ENCODE assay signal across 25 mouse cellular contexts in genomic region chr3:114627103-114627502, GRCm38 (mm10).
"Had no signal": no experiment of that assay in that cellular context is flagged by ENCODE, and none has a peak within 500 bp of the region (broad histone marks: within the 10 kb centered on the region; RNA-seq: fewer than 3 reads in every experiment).

No protein-coding gene starts in this region.

- H3K27ac ChIP-seq: heart, adult 2 months; heart, embryonic 13.5 days; heart, embryonic 15.5 days; hindbrain, embryonic 13.5 days; hindbrain, embryonic 15.5 days; hindbrain, postnatal 0 days; kidney, embryonic 15.5 days; kidney, postnatal 0 days; limb, embryonic 13.5 days; limb, embryonic 15.5 days had no signal

- H3K4me2 ChIP-seq: heart, embryonic 11.5 days; heart, embryonic 13.5 days; heart, embryonic 15.5 days; hindbrain, embryonic 13.5 days; hindbrain, embryonic 15.5 days; kidney, embryonic 15.5 days; limb, embryonic 13.5 days; limb, embryonic 15.5 days had no signal

- H3K4me1 ChIP-seq: heart, embryonic 13.5 days; heart, embryonic 15.5 days; hindbrain, embryonic 13.5 days; hindbrain, embryonic 15.5 days; kidney, embryonic 15.5 days; limb, embryonic 13.5 days; limb, embryonic 15.5 days had no signal

- ATAC-seq: hindbrain, postnatal 0 days; intestine, embryonic 16.5 days had no signal

- DNase-seq: gastrocnemius, postnatal 14 days; gastrocnemius, postnatal 36 days; heart, adult 11 months; heart, adult 2 months; heart, postnatal 14 days; heart, postnatal 36 days; kidney, adult 11 months; kidney, adult 2 months; kidney, adult 9 months; kidney, postnatal 14 days; kidney, postnatal 36 days; layer of hippocampus, adult 9-11 months; layer of hippocampus, postnatal 36 days; left cerebral cortex, postnatal 4 days had no signal

- H3K27me3 ChIP-seq: heart, embryonic 13.5 days; heart, embryonic 15.5 days; hindbrain, embryonic 13.5 days; hindbrain, embryonic 15.5 days; kidney, embryonic 15.5 days; limb, embryonic 13.5 days; limb, embryonic 15.5 days had no signal

- H3K4me3 ChIP-seq: heart, adult 2 months; heart, embryonic 13.5 days; heart, embryonic 15.5 days; hindbrain, embryonic 13.5 days; hindbrain, embryonic 15.5 days; kidney, embryonic 15.5 days; limb, embryonic 13.5 days; limb, embryonic 15.5 days had no signal

- H3K9me3 ChIP-seq: heart, embryonic 13.5 days; heart, embryonic 15.5 days; hindbrain, embryonic 13.5 days; hindbrain, embryonic 15.5 days; kidney, embryonic 15.5 days; limb, embryonic 13.5 days; limb, embryonic 15.5 days had no signal

- H3K36me3 ChIP-seq: heart, embryonic 13.5 days; heart, embryonic 15.5 days; hindbrain, embryonic 13.5 days; hindbrain, embryonic 15.5 days; kidney, embryonic 15.5 days; limb, embryonic 13.5 days; limb, embryonic 15.5 days had no signal

- H3K9ac ChIP-seq: heart, embryonic 13.5 days; heart, embryonic 15.5 days; hindbrain, embryonic 13.5 days; hindbrain, embryonic 15.5 days; kidney, embryonic 15.5 days; limb, embryonic 13.5 days; limb, embryonic 15.5 days had no signal
